Mouse (Mus musculus): ENCODE data around the gene Pabpn1l.
"Not testable (repeated sequence)": the region's sequence is repeated elsewhere in the genome, so short reads cannot be mapped to it uniquely, and the experiment has no call there.

Pabpn1l gene

DNA sequence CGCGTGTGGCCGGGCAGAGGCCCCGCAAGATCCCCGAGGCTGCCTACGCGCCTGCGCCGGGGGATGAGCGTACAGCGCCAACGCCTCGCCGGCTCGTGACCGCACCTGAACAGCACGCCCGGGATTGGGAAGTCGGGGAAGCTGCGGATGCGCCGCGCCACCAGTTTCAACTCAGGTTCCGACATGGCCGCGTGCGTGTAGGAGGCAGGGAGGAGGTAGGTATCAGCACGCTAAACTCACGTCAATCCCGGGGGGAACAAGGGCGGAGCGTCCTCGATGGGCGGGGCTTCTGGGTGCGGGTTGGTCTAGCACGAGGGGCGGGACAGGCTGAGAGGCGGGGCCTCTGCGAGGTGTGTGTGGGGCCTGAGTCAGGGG is 45.9 kb downstream of the Pabpn1l start, which contains the start of gene Aprt:
Gene Aprt (minus strand): TSS at position 262 of the 375 bp plus-strand sequence.
- peak; percentile 98 for DNase-seq (ENCODE audit: extremely low spot score)

DNA sequence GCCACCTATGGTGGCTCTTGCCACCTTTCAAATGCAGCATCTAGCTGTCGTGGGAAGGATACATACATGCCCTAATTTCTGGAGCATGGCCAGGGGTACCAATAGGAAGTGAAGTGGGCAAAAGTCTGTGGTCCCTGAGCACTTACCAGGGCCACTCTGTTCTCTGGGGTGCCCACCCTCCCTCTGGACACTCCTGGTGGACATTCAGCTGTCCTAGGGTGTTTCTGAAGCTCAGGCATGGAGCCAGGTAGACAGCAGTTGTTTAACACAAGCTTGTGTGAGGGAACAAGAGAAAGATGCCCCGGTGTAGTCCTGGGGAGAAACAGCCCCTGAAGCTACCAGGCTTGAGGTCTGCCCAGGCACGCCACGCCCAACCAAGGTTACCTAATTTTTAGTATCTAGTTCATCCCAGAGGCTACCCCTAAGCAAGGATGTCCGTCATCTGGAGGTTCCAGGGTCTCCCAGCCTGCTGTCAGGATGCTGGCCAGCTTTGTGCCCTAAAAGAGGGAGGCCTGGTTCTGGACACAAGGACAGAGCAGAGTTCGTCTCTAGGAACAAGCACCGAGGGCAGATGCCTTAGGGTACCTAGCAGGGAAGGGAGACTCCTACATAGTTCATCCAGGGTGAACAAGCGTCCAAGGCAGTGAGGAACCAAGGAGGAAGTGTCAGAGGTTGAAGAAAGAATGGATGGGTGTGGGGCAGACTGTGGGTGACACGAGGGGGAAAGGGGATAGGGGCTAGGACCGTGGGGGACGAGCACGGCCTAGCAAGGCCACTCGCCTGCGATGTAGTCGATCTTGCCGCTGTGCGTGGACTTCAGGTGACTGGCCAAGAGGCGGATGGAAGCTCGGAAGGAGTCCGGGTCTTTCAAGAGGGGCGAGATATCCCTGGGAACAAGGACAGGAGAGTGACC is 46.5 kb downstream of the Pabpn1l start:
- DNase-seq (ENCODE audit: extremely low spot score): peak; percentile 42

DNA sequence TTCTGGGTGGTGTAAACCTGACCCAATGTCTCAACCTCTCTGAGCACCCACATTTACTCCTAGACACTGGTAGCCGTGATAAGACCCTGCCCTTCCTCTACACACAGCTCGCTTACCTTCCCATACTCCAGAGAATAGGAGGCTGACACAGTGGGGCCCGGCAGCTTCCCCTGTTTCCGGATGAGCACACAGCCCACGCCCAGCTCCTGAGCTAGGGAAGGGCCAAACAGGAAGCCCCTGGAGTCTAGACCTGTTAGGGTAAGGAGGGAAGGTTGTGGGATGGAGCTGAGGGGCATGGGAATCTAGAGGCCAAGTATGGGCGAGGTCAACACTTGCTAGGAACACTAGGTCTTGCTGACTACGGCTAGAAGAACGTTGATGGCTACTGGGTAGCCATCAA is 47.3 kb downstream of the Pabpn1l start:
- DNase-seq (ENCODE audit: extremely low spot score): no peak

DNA sequence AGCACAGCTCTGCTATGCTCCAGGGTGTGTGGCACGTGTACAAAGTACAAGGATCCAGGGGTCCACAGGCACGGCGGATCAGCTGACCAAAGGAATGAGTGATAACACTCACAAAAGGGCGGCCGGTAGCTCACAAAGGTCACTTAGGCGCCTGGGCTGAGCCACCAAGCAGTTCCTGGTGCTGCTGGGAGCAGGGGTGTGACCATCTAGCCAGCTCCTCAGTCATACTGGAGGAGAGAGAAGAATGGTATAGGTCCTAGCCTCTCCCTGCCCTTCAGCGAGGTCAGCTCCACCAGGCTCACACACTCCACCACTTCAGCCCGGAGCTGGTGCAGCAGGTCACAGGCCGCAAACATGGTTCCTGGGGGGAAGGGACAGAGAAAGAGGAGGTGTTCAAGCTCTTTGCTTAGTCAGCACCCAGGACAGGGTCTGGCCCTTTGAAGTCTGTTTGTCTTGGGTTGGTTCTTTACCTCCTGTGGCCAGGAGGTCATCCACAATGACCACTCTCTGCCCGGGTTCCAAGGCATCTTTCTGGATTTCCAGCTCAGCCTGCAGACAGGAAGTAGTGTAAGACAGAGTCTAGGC is 47.8 kb downstream of the Pabpn1l start:
- no peak for DNase-seq (ENCODE audit: extremely low spot score)

DNA sequence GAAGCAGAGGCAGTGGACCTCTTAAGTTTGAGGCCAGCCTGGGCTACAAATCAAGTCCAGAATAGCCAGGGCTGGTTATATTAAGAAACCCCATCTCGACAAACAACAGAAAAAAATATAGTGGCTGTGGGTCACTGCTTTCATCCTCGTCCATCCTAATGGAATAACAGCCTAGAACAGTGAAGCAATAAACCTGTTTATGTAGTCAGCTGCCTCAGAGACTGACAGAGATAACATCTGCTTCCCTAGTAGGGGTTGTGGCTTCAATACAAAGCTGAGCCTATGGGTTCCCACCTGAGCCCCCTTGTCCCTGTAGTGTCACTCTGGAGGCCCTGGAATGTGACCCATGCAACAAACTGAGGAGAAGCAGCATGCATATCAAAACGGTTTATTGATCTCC is 48.3 kb downstream of the Pabpn1l start:
- DNase-seq (ENCODE audit: extremely low spot score): no peak

DNA sequence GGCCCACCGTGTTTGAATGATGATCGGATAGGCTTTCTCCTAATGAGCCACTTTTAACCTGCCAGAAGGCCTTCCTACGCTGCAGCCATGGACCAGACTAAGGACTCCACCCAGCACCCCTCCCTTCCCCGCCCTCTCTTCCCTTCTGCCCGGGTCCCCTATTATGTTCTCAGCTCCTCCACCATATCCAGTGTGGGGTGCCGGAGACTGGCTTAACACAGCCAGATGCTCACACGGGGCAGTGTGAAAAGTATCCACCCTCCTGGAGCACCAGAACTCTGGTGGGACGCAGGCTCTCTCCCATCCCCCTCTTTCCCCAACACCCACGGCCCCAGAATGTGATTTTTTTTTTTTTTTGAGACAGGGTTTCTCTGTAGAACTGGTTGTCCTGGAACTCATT is 49.0 kb downstream of the Pabpn1l start:
- no peak for DNase-seq (ENCODE audit: extremely low spot score)

DNA sequence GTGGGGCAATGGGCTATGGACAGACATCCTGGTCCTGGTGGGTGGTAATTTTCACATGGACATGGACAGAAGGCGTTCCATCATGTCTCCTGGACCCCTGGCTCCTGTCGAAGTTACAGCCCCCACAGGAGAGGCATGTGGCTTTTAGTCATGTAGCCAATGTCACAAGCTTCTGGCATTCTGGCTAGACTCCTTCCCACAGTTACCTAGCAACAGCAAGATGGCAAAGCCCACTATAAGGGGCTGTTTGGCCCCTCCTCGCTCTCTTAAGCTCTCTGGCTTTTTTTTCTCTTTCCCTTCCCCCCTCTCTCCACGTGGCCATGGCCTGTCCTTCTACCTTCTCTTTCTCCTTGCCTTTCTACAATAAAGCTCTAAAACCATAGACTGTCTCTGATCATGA is 49.4 kb downstream of the Pabpn1l start:
- DNase-seq (ENCODE audit: extremely low spot score): not testable (repeated sequence)

DNA sequence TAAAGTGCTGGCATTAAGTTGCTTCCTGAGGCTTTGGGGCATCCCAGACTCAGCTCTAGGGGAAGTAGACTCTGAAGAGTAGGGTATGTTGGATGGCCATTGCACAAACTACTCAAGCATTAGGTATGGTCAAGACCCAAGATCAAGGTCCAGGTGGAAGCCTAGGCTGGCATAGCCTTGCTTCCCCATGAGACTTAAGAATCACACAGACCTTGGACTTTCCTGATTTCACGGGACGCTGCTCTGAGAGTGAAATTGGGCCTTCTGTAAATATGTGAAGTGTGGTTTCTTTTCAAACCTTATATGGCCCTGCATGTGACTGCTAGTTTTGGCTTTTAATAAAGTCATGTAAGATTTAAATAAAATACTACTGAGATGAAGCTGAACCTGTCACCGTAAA is 49.8 kb downstream of the Pabpn1l start:
- no peak for DNase-seq (ENCODE audit: extremely low spot score)

DNA sequence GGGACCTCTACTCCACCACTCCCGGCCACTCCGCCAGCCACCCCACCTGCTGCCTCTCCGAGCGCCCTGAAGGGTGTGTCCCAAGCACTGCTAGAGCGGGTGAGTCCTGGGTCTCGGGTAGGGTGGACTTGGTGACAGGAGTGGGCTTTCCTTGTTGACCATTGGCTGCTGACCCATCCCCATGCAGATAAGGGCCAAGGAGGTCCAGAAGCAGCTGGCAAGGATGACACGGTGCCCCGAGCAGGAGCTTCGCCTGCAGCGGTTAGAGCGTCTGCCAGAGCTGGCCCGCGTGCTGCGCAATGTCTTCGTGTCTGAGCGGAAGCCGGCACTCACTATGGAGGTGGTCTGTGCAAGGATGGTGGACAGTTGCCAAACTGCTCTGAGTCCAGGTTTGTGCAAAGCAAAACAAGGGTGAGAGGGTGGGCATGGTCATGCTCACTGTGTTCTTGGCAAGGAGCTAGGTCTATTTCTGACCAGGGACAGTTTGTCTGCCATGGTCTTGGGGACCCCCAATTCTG is 50.7 kb downstream of the Pabpn1l start:
- no peak for DNase-seq (ENCODE audit: extremely low spot score)

DNA sequence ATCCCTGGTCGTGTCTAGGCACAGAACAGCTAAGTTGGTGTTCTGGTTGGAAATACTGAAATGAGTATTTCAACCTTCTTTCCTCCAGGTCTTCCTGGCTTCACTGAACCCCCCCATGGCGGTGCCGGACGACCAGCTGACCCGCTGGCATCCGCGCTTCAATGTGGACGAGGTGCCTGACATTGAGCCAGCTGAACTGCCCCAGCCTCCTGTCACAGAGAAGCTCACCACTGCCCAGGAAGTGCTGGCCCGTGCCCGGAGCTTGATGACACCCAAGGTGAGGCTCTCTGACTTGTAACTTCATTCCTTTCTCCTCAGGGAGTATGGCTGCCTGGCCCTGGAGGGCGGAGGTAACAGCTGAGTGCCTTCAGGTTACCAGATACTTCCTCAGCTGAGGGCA is 51.4 kb downstream of the Pabpn1l start:
- DNase-seq (ENCODE audit: extremely low spot score): no peak

DNA sequence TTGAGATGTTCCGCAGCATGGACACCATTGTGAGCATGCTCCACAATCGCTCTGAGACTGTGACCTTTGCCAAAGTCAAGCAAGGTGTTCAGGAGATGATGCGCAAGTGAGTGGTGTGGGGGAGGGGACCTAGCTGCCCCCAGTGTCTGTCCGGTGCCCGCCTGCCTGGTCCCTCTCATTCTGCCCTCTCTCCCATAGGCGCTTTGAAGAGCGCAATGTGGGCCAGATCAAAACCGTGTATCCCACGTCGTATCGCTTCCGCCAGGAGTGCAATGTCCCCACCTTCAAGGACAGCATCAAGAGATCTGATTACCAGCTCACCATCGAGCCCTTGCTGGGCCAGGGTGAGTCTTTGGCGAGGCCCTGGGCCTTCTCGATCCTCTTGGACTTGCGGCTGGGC is 52.5 kb downstream of the Pabpn1l start:
- no peak for DNase-seq (ENCODE audit: extremely low spot score)
